Mouse (Mus musculus) layer of hippocampus, adult 18-20 months (tissue): Measurements from ENCODE around the gene Pmvk. TPM values are rescaled to one million over a fixed set of nuclear protein-coding genes. Genes with fewer than 3 reads are reported as not detected.
"Not testable (repeated sequence)": the region's sequence is repeated elsewhere in the genome, so short reads cannot be mapped to it uniquely, and the experiment has no call there.

Experiments used
- DNase-seq, 2 experiments: peaks; one replicate each; pipeline ENCODE4 v3.0.0; 2022; ENCODE audit warnings: low spot score in 2 of 2
- total RNA-seq, 2 experiments: library from RNA; stranded (reverse); gene quantifications; 2 replicates each; pipeline ENCODE4 v1.2.3; 2021

The Pmvk gene
- total RNA-seq, 2 experiments from 2014 or later = 29.4 to 34.3 TPM

- no peak for DNase-seq
These were observed 28.5 kb upstream of the Pmvk start for GRCm38 (mm10) chr3:89425876-89426275.

- DNase-seq = not testable (repeated sequence)
These were observed 25.3 kb upstream of the Pmvk start for GRCm38 (mm10) chr3:89429021-89429420.

- DNase-seq = peak; percentile 97
These were observed 23.9 kb upstream of the Pmvk start, which contains the start of gene Pygo2 for GRCm38 (mm10) chr3:89430171-89431159. TSS of gene Pygo2 (plus strand) at chr3:89430214.

DNA sequence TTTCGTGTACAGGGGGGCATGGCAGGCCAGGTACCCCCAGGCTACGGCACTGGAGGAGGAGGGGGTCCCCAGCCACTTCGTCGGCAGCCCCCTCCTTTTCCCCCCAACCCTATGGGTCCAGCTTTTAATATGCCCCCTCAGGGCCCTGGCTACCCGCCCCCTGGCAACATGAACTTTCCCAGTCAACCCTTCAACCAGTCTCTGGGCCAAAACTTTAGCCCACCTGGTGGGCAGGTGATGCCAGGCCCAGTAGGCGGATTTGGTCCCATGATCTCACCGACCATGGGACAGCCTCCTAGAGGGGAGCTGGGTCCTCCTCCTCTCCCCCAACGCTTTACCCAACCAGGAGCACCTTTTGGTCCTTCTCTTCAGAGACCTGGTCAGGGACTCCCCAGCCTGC lies 21.7 kb upstream of the Pmvk start:
- no peak for DNase-seq

DNA sequence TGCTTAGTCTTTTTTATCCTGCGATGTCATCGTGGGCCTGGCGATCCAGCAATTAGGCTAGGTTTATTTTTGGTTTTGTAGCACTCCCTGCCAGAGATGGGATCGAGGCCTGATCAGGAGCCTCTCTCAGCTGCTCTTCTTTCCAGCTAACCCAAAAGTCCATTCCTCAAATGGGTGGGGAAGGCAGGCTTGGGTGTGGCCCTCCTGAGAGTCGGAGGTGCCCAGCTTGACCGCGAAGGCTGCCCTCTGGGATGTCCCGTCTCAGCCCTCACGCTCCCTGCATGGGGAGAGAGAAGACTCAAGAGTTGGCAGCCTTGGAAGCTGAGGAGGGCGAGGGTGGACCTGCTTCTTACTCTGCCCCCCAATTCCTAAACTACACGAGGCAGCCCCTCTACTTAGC lies 19.8 kb upstream of the Pmvk start:
- DNase-seq = no peak

- DNase-seq = no peak
These were observed 19.3 kb upstream of the Pmvk start for GRCm38 (mm10) chr3:89435041-89435440.

DNA sequence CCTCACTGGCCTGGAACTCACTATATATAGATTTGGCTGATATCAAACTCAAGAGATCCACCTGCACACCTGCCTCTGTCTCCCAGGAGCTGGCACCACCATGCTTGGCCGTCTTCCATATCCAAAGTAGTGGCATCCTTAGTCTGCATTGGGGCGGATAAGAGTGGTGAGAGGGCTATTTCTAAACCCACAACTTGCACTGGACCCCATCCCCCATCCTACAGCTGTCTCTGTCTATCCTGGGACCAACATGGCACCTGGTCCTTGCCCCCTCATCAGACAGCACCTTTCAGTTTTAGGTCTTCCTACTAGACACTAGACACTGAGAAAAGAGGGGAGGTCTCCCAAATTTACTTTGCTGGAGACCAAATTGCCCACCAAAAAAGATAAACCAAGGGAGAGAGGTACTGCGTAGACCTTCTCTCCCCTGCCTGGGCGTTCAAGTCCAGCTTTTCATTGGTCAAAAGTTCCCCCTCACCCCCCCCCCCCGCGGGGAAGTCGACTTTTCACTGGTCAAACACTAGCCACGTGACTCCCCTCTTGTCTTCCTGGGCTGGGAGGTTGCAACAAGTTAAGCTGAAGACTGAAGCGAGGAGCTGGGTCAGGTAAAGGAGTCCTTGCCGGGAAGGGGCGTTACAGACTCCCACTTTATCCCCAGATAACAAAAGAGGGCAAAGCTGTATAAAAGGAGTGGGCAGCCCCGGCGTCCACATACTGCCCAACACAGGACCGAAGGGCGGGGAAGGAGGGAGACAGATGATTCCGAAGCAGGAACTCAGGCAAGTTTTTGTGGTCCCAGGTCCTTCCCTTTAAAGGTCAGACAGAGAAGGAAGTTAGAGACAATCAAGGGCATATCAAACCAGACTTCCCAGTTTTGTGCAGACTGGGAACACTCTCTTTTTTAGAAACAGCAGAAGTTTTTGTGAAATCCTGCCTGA lies 17.9 kb upstream of the Pmvk start, which contains the start of gene Pbxip1:
Gene Pbxip1, plus strand, starts transcription at position 531 of the 938 bp plus-strand sequence.
- DNase-seq = no peak

GRCm38 (mm10) chr3:89437269-89437668 lies 17.1 kb upstream of the Pmvk start:
- peak in 1 of 2 experiments; percentile 56 for DNase-seq

DNA sequence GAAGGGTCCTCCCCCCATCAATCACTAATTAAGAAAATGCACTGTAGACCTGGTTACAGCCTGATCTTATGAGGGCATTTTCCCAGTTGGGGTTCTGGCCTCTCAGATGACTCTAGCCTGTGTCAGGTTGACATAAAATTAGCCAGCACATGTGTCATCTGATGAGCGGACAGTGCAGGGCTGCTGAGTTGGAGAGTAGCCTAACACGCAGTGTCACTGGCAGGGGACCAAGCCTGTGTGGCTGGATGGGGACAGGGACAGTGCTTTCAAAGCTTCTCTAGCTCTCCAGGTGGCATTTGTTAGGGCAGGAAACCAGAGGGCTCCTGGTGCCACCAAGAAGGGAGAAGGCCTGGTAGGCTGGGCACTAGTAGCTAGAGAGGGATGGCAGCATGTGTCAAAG lies 13.7 kb upstream of the Pmvk start:
- DNase-seq = no peak

GRCm38 (mm10) chr3:89448720-89449537 lies 5.4 kb upstream of the Pmvk start:
- no peak for DNase-seq

GRCm38 (mm10) chr3:89449541-89449940 lies 4.8 kb upstream of the Pmvk start:
- peak; percentile 51 to 84 for DNase-seq

DNA sequence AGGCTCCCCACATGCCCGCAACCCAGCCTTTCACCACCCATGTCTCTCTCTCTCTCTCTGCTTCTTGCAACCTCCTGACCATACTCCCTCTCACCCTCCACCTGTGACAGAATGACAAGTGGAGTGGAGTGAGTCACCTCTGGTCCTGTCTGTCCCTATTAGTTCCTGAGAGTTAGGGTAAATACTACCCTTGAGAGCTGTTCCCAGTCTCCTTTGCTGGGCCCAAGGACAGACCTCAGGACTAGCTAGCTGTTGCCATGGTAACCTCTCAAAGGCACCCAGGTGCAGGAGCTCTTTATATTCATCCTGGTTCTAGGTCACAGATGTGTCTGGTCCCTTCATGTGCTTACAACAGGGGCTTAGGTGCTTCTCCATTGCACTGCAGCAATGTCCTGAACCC lies 2.4 kb upstream of the Pmvk start:
- DNase-seq = no peak

DNA sequence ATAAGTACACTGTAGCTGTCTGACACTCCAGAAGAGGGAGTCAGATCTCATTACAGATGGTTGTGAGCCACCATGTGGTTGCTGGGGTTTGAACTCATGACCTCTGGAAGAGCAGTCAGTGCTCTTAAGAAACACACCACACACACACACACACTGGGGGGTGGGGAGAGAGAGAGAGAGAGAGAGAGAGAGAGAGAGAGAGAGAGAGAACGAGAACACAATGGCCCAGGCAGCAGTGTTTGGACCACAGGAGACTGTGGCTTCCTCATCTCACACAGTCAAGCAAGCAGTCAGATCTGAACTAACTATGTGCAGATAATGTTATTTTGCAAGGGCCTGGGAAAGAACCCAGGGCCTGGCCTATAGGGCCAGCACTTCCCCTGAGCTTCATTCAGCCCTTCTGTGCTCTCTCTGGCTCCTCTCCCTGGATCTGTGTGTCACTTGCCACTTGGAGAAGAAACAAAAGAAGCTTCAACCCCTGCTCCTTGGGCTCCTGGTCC lies 1.5 kb downstream of the Pmvk start:
- DNase-seq = no peak

- DNase-seq = peak in 1 of 2 experiments; percentile 74
These were observed 2.7 kb downstream of the Pmvk start for GRCm38 (mm10) chr3:89456726-89457665.

DNA sequence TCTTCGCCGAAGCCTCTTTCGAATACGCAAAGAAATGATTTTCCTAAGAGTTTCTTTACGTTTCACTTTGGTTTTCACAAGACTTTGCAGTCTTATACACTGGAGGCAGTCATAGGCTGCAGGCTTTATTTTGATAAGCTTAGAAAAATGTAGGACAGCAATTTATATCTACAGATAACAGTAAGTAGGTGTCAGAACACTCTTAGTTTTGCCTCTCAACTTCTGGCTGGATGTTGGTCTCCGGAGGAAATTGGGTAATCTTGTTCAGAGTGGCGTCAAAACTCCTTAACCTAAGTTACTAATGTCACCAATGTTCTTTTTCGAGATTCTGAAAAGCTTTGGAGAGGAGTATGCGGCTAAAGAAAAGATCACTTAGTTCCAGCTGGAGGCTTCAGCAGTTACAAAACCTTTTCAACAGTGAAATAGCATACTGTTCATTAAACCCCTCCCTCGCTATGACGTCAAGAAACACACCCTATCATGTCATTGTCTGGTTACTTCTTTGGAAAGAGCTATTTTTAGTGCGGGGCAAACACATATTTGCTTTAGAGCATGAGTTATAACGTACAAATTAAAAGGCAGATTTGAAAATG lies 4.1 kb downstream of the Pmvk start:
- no peak for DNase-seq

DNA sequence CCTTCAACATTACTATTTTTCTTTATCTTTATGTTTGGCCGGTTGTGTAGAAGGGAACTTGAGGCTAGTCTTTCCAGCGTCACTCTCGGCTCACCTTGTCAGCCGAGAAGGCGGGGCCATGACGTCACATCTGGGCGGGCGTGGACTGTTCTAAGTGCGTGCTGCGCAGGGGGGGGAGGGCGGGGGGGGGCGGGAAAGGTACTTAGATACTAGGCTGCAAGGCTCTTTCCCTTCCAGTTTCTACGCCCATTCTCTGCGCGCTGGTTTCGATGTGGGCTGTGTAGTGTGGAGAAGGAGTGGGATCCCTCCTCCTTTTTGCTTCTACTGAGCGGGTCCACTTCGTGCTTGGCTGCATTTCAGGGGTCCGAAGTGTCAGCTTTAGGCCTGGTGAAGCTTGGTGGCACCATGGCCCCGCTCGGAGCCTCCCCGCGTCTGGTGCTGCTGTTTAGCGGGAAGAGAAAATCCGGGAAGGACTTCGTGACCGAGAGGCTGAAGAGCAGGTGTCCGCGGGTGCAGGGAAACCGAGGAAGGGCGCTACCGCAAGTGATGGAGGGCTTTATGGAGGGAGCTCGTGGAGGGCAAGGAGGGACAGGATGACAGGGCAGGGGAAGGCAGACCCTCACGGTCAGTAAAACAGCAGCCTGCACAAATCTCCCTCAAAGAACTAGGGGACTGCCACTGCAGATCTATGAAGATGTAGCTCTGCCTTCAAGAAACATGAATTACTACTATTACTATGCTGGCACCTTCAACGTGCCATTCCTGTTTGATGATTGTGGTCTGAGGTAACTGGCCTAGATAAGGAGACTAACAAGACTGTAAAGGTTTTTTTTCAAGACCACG lies 4.8 kb downstream of the Pmvk start:
- peak; percentile 79 to 92 for DNase-seq

DNA sequence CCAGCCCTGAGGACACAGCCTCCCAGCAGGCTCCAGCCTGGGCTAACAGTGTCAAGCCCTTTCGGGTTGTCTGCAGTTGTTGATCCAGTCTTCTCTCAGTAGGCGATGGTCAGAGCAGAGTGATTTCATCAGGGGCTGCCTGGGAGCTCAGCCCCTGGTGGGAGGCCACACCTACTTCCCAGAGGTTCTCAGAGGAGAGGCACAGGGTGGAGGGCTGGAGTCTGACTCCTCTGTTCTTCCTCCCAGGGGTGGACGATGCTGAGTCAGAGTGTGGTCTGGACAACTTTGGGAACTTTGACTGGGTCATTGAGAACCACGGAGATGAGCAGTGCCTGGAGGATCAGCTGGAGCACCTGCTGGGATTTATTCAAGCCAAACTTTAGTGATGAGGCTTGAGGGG lies 13.9 kb downstream of the Pmvk start:
- no peak for DNase-seq

GRCm38 (mm10) chr3:89472280-89472679 lies 17.9 kb downstream of the Pmvk start:
- DNase-seq = no peak
